Mouse (Mus musculus): ENCODE measurements around the gene Dnm1l. TPM values are rescaled to one million over a fixed set of nuclear protein-coding genes. Genes with fewer than 3 reads are reported as not detected.

The Dnm1l gene
- 92.4 and 95.4 TPM in 2 replicates for polyA plus RNA-seq (2012; rRNA removed)

GRCm38 (mm10) chr16:16358481-16359100, at the start of gene Dnm1l:
Dnm1l (minus strand) TSS chr16:16358959.

DNA sequence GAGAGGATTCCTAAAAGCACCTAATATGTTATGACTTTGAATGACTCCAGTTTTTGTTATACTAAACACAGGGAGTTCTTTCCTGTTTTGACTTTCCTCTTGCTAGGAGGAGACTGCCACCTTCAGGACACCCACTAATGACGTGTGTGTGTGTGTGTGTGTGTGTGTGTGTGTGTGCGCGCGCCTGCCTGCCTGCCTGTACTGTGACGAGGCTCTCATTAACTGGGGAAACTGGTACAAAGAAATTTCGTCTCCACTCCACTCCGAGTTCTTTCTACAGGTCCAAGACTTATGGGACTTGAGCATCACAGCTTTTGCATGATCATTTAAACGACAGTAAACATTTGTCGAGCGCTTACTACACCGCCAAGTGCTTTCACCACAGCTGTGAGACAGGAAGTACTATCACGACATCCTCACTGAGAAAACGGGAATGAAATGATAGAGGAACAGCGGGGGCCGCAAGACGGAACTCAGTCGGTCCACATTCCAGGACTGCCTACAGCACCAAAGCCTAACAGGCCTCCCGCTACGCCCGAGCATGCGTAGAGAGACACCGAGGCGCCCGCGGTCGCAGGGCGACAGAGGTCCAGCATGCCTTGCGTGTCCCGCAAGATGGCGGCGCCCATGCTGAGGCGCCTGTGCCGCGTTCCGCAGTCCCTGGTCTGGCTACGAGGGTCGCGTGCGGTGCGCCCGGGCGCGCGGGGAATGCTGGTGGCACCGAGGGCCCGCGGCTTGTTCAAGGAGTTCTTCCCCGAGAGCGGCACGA, 56.2 kb downstream of the Dnm1l start, which contains the start of gene Yars2:
Yars2 (plus strand) TSS at position 597 of the 769 bp plus-strand sequence.

Other genes starting within 250 kb of the Dnm1l start
- 1.6 and 2.2 TPM in 2 replicates for gene Pkp2, start 145.6 kb downstream of the Dnm1l start, polyA plus RNA-seq (2012; rRNA removed)
- 25.3 and 27.0 TPM in 2 replicates for gene Yars2, start 56.0 kb downstream of the Dnm1l start, polyA plus RNA-seq (2012; rRNA removed)
- 14.1 and 16.2 TPM in 2 replicates for gene Fgd4, start 241.6 kb upstream of the Dnm1l start, polyA plus RNA-seq (2012; rRNA removed)

Measured in central nervous system, embryonic 18 days (tissue).